Mouse (Mus musculus) kidney, embryonic 14.5 days (tissue): ENCODE data around the gene Igfbp4. TPM values are rescaled to one million over a fixed set of nuclear protein-coding genes. Genes with fewer than 3 reads are reported as not detected.

ENCODE experiments used
- ATAC-seq: fragments of 200-750 bp; cut with Nextera tagmentation; 2 replicates; pipeline ENCODE4 v1.8.0; 2017; ENCODE audit warnings: moderate number of reproducible peaks, mild to moderate bottlenecking, moderate TSS enrichment, moderate library complexity; ENCODE audit not compliant: low FRiP score, low TSS enrichment
- H3K27ac ChIP-seq: fragments of 300-500 bp; sonication (generic); 2 replicates; pipeline ENCODE4 v1.5.1; 2014; ENCODE audit warnings: low read depth, mild to moderate bottlenecking, low read length, moderate library complexity, mixed read lengths
- H3K27me3 ChIP-seq: fragments of 300-500 bp; sonication (generic); 2 replicates; pipeline ENCODE4 v1.6.1; 2014; ENCODE audit warnings: mild to moderate bottlenecking, low read length; ENCODE audit not compliant: control insufficient read depth, insufficient read depth
- H3K36me3 ChIP-seq: fragments of 300-500 bp; sonication (generic); 2 replicates; pipeline ENCODE4 v1.6.1; 2014; ENCODE audit warnings: low read length, mixed read lengths; ENCODE audit not compliant: control insufficient read depth, insufficient read depth
- H3K4me1 ChIP-seq: fragments of 300-500 bp; sonication (generic); 2 replicates; pipeline ENCODE4 v1.6.1; 2014; ENCODE audit warnings: low read length, mixed read lengths; ENCODE audit not compliant: control insufficient read depth, insufficient read depth
- H3K4me2 ChIP-seq: fragments of 300-500 bp; sonication (generic); replicated peaks from 2 replicates; pipeline ENCODE4 v1.6.1; 2014; ENCODE audit warnings: low read depth, mild to moderate bottlenecking, low read length
- H3K4me3 ChIP-seq: fragments of 300-500 bp; sonication (generic); 2 replicates; pipeline ENCODE4 v1.5.1; 2014; ENCODE audit warnings: mild to moderate bottlenecking, low read length
- H3K9ac ChIP-seq: fragments of 300-500 bp; sonication (generic); 2 replicates; pipeline ENCODE4 v1.6.1; 2014; ENCODE audit warnings: low read depth, mild to moderate bottlenecking, low read length, moderate library complexity
- H3K9me3 ChIP-seq: fragments of 300-500 bp; sonication (generic); 2 replicates; pipeline ENCODE4 v1.6.1; 2016; ENCODE audit warnings: low read length; ENCODE audit not compliant: control insufficient read depth
- WGBS: fragments of 180-500 bp; shearing (Covaris S2); extraction: QIAGEN DNeasy Blood & Tissue Kit; methylation state at CpG from one replicate; pipeline ENCODE4 v1.1.7; 2014; 5-methylcytosine and 5-hydroxymethylcytosine counted together
- polyA plus RNA-seq: library from polyadenylated mRNA; unstranded; fragments of >200 nt; fragmentation: Nextera tagmentation; extraction: Ambion mirVana; gene quantifications from 2 replicates; pipeline ENCODE4 v1.2.1, GENCODE M21; 2014

Gene Igfbp4
- polyA plus RNA-seq, 1 experiment from 2014 or later: 542 TPM

DNA sequence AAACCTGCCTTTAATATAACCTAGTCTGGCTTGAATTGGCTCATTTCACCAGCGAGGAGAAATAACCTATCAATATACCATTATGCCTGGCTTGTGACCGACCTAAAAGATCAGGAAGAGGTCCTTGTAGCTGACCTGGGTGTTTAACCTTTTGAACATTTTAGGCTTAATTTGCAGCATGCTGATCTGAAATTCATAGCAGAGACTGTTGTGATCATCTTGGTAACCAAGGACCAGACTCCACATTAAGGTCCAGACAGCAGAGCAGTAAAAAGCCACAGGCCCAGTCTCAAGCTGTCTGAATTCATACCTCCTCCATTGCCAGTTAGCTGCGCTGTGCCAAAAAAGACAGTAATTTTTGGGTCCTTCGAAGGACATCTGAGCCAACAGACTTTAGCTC, 54.7 kb downstream of the Igfbp4 start:
- ATAC-seq: no peak
- H3K9ac ChIP-seq: no peak overlapping the region
- H3K4me1 ChIP-seq: no peaks in the 10 kb centered on the region
- no peaks in the 10 kb centered on the region for H3K36me3 ChIP-seq
- WGBS: 63% methylated on average over 4 of the region's 4 CpGs
- no peak overlapping the region for H3K4me3 ChIP-seq
- H3K27me3 ChIP-seq: no peaks in the 10 kb centered on the region
- no peak overlapping the region for H3K4me2 ChIP-seq
- H3K27ac ChIP-seq: no peak overlapping the region
- H3K9me3 ChIP-seq: no peaks in the 10 kb centered on the region

DNA sequence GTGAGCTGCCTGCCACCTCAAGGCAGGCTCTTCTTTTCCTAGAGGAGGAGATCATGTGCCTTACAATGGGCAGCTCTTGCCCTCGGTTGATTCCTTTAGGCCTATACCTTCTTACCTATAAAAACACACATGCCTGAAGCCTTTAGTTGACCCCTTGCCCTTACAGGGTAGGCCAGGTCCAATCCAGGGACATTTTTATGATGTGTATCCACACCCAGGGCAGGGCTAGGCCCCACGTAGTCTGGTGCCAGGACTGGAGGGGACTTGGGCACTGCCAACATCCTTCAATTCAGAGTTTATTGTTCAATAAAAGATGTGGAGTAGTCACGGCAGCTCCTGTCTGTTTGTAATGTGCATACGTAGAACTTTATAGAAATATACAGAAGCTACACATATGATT, 55.4 kb downstream of the Igfbp4 start:
- no peaks in the 10 kb centered on the region for H3K27me3 ChIP-seq
- H3K4me3 ChIP-seq: no peak overlapping the region
- H3K4me1 ChIP-seq: no peaks in the 10 kb centered on the region
- H3K9ac ChIP-seq: no peak overlapping the region
- no peak overlapping the region for H3K27ac ChIP-seq
- no peaks in the 10 kb centered on the region for H3K36me3 ChIP-seq
- 69% methylated on average over 4 of the region's 4 CpGs for WGBS
- H3K4me2 ChIP-seq: no peak overlapping the region
- ATAC-seq: no peak
- no peaks in the 10 kb centered on the region for H3K9me3 ChIP-seq

DNA sequence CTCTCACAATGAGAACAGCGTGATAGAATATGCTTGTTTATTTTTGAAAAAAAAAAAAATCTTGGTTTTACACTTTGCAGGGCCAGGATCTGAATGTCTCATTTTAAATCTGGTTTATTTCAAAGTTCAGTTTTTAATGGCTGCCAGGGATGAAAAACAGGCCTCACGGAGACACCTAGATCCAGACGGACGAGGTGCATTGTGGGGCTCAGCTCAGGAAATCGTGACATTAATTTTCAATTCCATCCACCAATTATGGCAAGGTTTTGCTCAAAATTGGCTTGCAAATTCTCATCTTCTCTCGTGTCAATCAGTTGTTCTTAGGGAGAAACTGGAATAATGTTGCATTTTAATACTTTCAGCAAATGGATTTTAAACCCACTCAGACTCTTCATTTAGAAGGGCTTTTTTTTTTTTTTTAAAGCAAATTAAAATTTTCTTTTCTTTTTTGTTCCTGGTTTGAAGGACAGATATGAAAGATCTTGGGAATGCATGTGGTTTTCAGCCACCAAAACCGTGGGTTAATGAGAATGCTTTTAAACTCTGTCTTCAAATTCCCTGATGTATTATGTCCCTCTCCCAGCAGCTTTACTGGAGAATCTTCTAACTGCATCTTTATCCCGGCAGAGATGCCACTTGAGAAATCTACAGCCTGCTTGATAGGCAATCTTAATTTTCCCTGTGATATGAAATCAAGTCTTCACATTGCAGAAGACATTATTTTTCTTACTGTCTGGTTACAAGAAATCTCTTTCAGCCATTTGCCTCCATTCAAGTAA, 56.1 kb downstream of the Igfbp4 start:
- H3K4me3 ChIP-seq: no peak overlapping the region
- no peaks in the 10 kb centered on the region for H3K9me3 ChIP-seq
- no peak for ATAC-seq
- H3K4me2 ChIP-seq: no peak overlapping the region
- H3K9ac ChIP-seq: no peak overlapping the region
- no peaks in the 10 kb centered on the region for H3K27me3 ChIP-seq
- 76% methylated on average over 8 of the region's 8 CpGs for WGBS
- no peaks in the 10 kb centered on the region for H3K36me3 ChIP-seq
- H3K27ac ChIP-seq: no peak overlapping the region
- no peaks in the 10 kb centered on the region for H3K4me1 ChIP-seq

DNA sequence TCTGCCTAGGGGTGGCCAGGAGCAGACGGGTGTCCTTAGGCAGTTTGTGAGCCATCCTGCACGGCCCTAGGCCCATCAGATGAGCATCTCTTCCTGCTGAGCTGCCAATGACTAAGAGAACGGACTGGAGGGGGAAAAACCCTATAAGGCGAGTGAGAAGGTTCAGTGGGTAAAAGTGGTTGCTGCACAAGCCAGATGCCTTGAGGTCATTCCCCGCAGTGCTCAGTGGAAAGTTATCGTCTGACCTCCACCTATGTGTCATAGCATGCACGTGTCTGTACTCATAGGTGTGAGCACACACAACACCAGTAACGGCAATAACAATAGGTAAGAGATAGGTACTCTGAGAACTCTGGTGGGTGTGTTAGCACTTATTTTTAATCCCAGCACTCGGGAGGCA, 57.9 kb downstream of the Igfbp4 start:
- no peak for ATAC-seq
- H3K4me2 ChIP-seq: no peak overlapping the region
- no peaks in the 10 kb centered on the region for H3K9me3 ChIP-seq
- no peaks in the 10 kb centered on the region for H3K36me3 ChIP-seq
- H3K27me3 ChIP-seq: no peaks in the 10 kb centered on the region
- WGBS: 97% methylated on average over 9 of the region's 9 CpGs
- H3K9ac ChIP-seq: no peak overlapping the region
- no peak overlapping the region for H3K4me3 ChIP-seq
- no peaks in the 10 kb centered on the region for H3K4me1 ChIP-seq
- H3K27ac ChIP-seq: no peak overlapping the region

DNA sequence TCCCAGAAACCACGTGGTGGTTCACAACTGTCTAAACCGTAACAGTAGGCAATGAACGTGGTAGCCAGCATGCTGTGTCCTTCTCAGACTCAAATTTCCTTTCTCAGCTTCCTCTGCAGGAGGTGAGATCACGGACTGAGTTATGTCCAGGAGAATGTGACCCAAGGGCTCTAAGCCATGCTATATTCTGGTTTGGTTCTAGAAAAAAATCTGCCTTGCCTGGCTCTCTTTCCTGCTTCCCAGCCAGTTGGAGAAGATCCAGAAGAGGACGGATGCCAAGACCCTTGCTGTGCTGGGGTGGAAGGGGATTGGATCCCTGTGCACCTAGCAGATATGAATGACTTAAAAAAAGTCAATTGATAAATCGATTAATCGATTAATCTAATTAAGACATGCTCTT, 58.5 kb downstream of the Igfbp4 start:
- no peaks in the 10 kb centered on the region for H3K4me1 ChIP-seq
- no peaks in the 10 kb centered on the region for H3K27me3 ChIP-seq
- no peak overlapping the region for H3K27ac ChIP-seq
- H3K9ac ChIP-seq: no peak overlapping the region
- WGBS: 78% methylated on average over 7 of the region's 7 CpGs
- ATAC-seq: no peak
- no peak overlapping the region for H3K4me3 ChIP-seq
- H3K36me3 ChIP-seq: no peaks in the 10 kb centered on the region
- H3K4me2 ChIP-seq: no peak overlapping the region
- H3K9me3 ChIP-seq: no peaks in the 10 kb centered on the region

DNA sequence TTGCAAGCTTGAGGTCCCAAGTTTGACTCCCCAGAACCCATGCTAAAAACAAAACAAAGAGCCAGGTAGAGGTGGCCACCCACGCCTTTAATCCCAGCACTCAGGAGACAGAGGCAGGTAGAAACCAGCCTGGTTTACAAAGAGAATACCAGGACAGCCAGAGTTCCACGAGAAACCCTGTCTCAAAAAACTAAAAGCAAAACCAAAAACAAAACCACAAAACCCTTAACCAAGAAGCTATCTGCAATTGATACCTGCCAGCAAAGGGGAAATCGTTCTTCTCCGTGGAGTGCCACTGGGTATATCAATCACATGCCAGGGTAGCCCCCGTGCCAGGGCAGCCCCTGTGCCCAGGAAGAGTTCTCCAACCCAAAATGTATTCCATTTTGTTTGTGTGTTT, 59.2 kb downstream of the Igfbp4 start:
- WGBS: 84% methylated on average over 5 of the region's 5 CpGs
- H3K27ac ChIP-seq: no peak overlapping the region
- no peak for ATAC-seq
- no peaks in the 10 kb centered on the region for H3K4me1 ChIP-seq
- H3K4me2 ChIP-seq: no peak overlapping the region
- no peak overlapping the region for H3K4me3 ChIP-seq
- H3K27me3 ChIP-seq: no peaks in the 10 kb centered on the region
- no peaks in the 10 kb centered on the region for H3K9me3 ChIP-seq
- no peaks in the 10 kb centered on the region for H3K36me3 ChIP-seq
- no peak overlapping the region for H3K9ac ChIP-seq

DNA sequence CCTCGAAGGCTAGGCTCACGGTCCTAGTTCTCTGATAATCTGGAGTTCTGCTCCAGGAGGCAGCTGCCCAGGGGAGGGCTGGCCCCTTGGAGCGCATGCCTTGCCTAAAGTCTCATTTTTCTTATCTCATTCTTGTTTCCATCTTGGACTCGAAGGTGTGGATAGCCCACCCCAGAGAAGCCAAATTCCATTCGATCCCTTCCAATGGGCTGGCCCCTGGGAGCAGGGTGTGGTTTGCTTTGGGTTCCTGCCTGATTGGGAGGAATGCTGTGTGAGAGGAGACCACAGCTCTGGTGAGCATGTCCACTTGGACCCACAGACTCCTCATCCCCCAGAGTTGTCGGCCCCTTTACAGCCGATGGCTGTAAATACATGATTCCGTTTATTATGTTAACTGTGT, 60.6 kb downstream of the Igfbp4 start:
- H3K27me3 ChIP-seq: no peaks in the 10 kb centered on the region
- no peak for ATAC-seq

DNA sequence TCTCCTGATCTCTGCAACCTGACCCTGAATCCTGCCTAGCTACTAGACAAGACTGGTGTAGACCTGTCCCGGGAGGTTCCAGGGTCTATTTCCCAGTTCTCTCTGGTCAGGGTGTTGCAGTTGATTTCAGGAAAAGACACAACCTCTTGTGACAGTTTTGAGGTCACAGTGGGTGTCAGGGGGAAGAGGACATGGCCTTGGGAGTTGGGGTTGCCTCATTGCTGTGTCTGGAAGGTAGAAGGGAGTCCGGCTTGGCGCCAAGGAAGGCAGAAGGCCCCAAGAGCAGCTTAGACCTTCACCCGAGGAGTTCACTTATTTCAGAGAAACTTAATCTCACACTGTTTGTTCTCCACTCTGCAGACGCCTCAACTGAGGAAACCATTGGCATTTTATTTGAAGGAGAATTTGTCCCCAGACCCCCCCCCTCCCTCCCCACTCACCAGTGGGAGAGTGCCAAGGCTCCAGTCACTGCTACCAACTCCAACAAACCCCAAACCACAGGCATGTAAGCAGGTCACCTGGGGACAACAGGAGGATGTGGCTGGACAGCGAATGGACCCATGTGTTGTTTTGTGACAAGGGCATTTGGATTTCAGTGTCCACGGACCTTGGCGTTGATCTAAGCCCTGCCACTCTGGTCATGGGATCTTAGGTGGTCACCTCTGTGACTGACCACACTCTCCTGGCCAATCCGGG, 61.7 kb downstream of the Igfbp4 start:
- Histone ChIP-seq H3K9me3 (no peaks in the 10 kb centered on the region), H3K9ac (no peak overlapping the region), H3K27me3 (no peaks in the 10 kb centered on the region), H3K27ac (no peak overlapping the region), H3K4me2 (no peak overlapping the region), H3K4me1 (peaks cover 14% of the 10 kb centered on the region), H3K4me3 (no peak overlapping the region), H3K36me3 (no peaks in the 10 kb centered on the region)
- 85% methylated on average over 9 of the region's 9 CpGs for WGBS
- ATAC-seq: no peak

More for the DNA sequence above, 60.6 kb downstream of the Igfbp4 start:
- WGBS: 63% methylated on average over 8 of the region's 8 CpGs
- Histone ChIP-seq H3K4me1 (peaks cover 9% of the 10 kb centered on the region; the same call in 1 of the 2 replicates), H3K27ac (no peak overlapping the region), H3K4me2 (no peak overlapping the region), H3K9ac (no peak overlapping the region), H3K36me3 (no peaks in the 10 kb centered on the region), H3K4me3 (no peak overlapping the region), H3K9me3 (no peaks in the 10 kb centered on the region)
